Mouse (Mus musculus): Measurements from ENCODE around the gene Acbd4. TPM values are rescaled to one million over a fixed set of nuclear protein-coding genes. Genes with fewer than 3 reads are reported as not detected.

Acbd4 gene
- total and polyA plus RNA-seq, 3 experiments, result 16.6 to 18.3 TPM; not detected in 1

GRCm38 (mm10) chr11:103093862-103094833 is 7.3 kb upstream of the Acbd4 start:
- TF ChIP-seq MXI1 (IDR thresholded peaks at IDR 0.05; ENCODE audit: low read depth, low read length), result no peak
- TF ChIP-seq TAL1 (IDR thresholded peaks at IDR 0.05; ENCODE audit: low read length), result no peak
- TF ChIP-seq MAX (IDR thresholded peaks at IDR 0.05; ENCODE audit: low read length), result no peak
- no peak for TF ChIP-seq GABPA (IDR thresholded peaks at IDR 0.05; ENCODE audit: low read depth, low read length)
- no peak for TF ChIP-seq MAFK (IDR thresholded peaks at IDR 0.05; ENCODE audit: borderline replicate concordance, low read depth, low read length)
- no peak for TF ChIP-seq ETS1 (IDR thresholded peaks at IDR 0.05; ENCODE audit: low read depth, low read length)
- 0 out of 2 replicates have a peak, but pooled peaks have one; percentile 48 for TF ChIP-seq TBP (IDR thresholded peaks at IDR 0.05; ENCODE audit: low read depth, low read length)
- TF ChIP-seq ZMIZ1 (IDR thresholded peaks at IDR 0.05; ENCODE audit: low read depth, low read length), result 0 out of 2 replicates have a peak, but pooled peaks have one; percentile 35
- no peak for TF ChIP-seq SMC3 (IDR thresholded peaks at IDR 0.05; ENCODE audit: low read depth, low read length)
- no peak for TF ChIP-seq RCOR1 (IDR thresholded peaks at IDR 0.05; ENCODE audit: low read depth, low read length)
- no peak for TF ChIP-seq MYC (IDR thresholded peaks at IDR 0.05; ENCODE audit: low read depth, low read length)
- no peak for DNase-seq (ENCODE audit: low read depth, low spot score)
- no peaks in the 10 kb centered on the region for H3K27me3 ChIP-seq (ENCODE audit: control insufficient read depth in 1 of 2, insufficient read depth in 2 of 2, low read length in 2 of 2)
- no peak overlapping the region for H3K9ac ChIP-seq (ENCODE audit: control insufficient read depth, low read depth, low read length, poor library complexity, severe bottlenecking)
- no peak overlapping the region for H3K27ac ChIP-seq (ENCODE audit: control insufficient read depth, low read depth, low read length)
- peaks cover 0 to 5% of the 10 kb centered on the region in 2 experiments; a peak in 1 of 4 replicates for H3K4me1 ChIP-seq (ENCODE audit: control insufficient read depth in 1 of 2, insufficient read depth in 2 of 2, low read length in 2 of 2)
- H3K9me3 ChIP-seq (replicated peaks; ENCODE audit: insufficient read depth, low read length), result no peaks in the 10 kb centered on the region
- no peaks in the 10 kb centered on the region for H3K79me2 ChIP-seq (ENCODE audit: control insufficient read depth, insufficient read depth, low read length, poor library complexity)
- H3K4me3 ChIP-seq (ENCODE audit: control insufficient read depth in 1 of 2, insufficient read depth in 1 of 2, low read depth in 2 of 2, low read length in 2 of 2), result no peak overlapping the region
- H3K36me3 ChIP-seq (ENCODE audit: control insufficient read depth in 1 of 2, insufficient read depth in 2 of 2, low read length in 2 of 2), result no peaks in the 10 kb centered on the region

DNA sequence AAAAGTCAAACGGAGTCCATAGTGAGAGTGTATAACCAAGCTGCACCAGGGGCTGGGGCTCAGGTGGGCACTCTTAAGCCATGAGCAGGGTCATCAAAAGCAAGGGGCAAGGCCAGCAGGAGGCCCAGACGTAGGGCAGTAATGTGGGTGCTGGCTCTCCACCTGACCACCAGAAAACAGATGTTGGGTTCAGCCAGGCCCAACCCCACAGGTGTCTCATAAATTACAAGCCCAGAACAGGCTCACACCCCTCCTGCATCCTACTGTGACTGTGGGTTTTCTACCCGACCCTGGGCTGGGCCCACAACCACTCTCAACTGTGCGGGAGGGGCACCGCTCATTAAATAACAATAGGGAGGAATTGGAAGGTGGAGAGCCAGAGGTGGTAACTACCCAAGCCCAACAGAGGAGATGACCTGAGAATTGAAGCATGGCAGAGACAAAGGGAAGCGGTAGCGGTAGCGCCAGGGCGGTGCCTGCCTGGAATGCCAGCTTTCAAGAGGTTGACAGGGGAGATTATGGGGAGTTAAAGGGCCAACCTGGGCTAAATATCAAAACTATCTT is 6.3 kb upstream of the Acbd4 start:
- no peak overlapping the region for H3K27ac ChIP-seq (ENCODE audit: control insufficient read depth, low read depth, low read length)
- no peak for TF ChIP-seq MYC (IDR thresholded peaks at IDR 0.05; ENCODE audit: low read depth, low read length)
- no peak for TF ChIP-seq USF1 (IDR thresholded peaks at IDR 0.05; ENCODE audit: low read depth, low read length)
- no peak for TF ChIP-seq EP300 (IDR thresholded peaks at IDR 0.05; ENCODE audit: low read depth in 1 of 2, low read length in 2 of 2)
- no peak for TF ChIP-seq MEF2A (IDR thresholded peaks at IDR 0.05; ENCODE audit: extremely low read depth, insufficient replicate concordance, low read depth, low read length, poor library complexity, severe bottlenecking)
- TF ChIP-seq POLR2A (IDR thresholded peaks at IDR 0.05; ENCODE audit: control insufficient read depth in 1 of 2, insufficient read depth in 1 of 2, low read depth in 1 of 2, low read length in 2 of 2, poor library complexity in 1 of 2), result no peak
- no peak for TF ChIP-seq RCOR1 (IDR thresholded peaks at IDR 0.05; ENCODE audit: low read depth, low read length)
- no peak for TF ChIP-seq TBP (IDR thresholded peaks at IDR 0.05; ENCODE audit: low read depth, low read length)
- no peak for TF ChIP-seq CHD1 (IDR thresholded peaks at IDR 0.05; ENCODE audit: low read depth, low read length)
- no peak for TF ChIP-seq USF2 (IDR thresholded peaks at IDR 0.05; ENCODE audit: borderline replicate concordance in 1 of 2, insufficient read depth in 1 of 2, low read depth in 1 of 2, low read length in 2 of 2)
- no peak for TF ChIP-seq ZC3H11A (IDR thresholded peaks at IDR 0.05; ENCODE audit: low read depth, low read length)
- TF ChIP-seq ZKSCAN1 (IDR thresholded peaks at IDR 0.05; ENCODE audit: low read depth, low read length), result no peak
- TF ChIP-seq HCFC1 (IDR thresholded peaks at IDR 0.05; ENCODE audit: low read depth, low read length), result no peak
- TF ChIP-seq GABPA (IDR thresholded peaks at IDR 0.05; ENCODE audit: low read depth, low read length), result no peak
- no peak for TF ChIP-seq MAZ (IDR thresholded peaks at IDR 0.05; ENCODE audit: low read depth, low read length)
- no peak for TF ChIP-seq POLR2AphosphoS5 (IDR thresholded peaks at IDR 0.05; ENCODE audit: borderline replicate concordance, low read depth, low read length)
- TF ChIP-seq SMC3 (IDR thresholded peaks at IDR 0.05; ENCODE audit: low read depth, low read length), result no peak
- no peak for TF ChIP-seq NRF1 (IDR thresholded peaks at IDR 0.05; ENCODE audit: insufficient read depth, low read depth, low read length, poor library complexity, severe bottlenecking)
- no peak for TF ChIP-seq UBTF (IDR thresholded peaks at IDR 0.05; ENCODE audit: borderline replicate concordance, insufficient read depth, low read depth, low read length)
- TF ChIP-seq KAT2A (conservative IDR thresholded peaks at IDR 0.05; ENCODE audit: low read depth, low read length), result no peak
- no peak overlapping the region for H3K4me3 ChIP-seq (ENCODE audit: control insufficient read depth in 1 of 2, insufficient read depth in 1 of 2, low read depth in 2 of 2, low read length in 2 of 2)
- H3K4me1 ChIP-seq (ENCODE audit: control insufficient read depth in 1 of 2, insufficient read depth in 2 of 2, low read length in 2 of 2), result peaks cover 0 to 5% of the 10 kb centered on the region in 2 experiments; a peak in 1 of 4 replicates
- DNase-seq (ENCODE audit: low read depth, low spot score), result no peak
- no peak overlapping the region for H3K9ac ChIP-seq (ENCODE audit: control insufficient read depth, low read depth, low read length, poor library complexity, severe bottlenecking)
- H3K27me3 ChIP-seq (ENCODE audit: control insufficient read depth in 1 of 2, insufficient read depth in 2 of 2, low read length in 2 of 2), result no peaks in the 10 kb centered on the region
- H3K36me3 ChIP-seq (ENCODE audit: control insufficient read depth in 1 of 2, insufficient read depth in 2 of 2, low read length in 2 of 2), result no peaks in the 10 kb centered on the region
- H3K9me3 ChIP-seq (replicated peaks; ENCODE audit: insufficient read depth, low read length), result no peaks in the 10 kb centered on the region
- no peaks in the 10 kb centered on the region for H3K79me2 ChIP-seq (ENCODE audit: control insufficient read depth, insufficient read depth, low read length, poor library complexity)

Measured in MEL (cell line).